Mouse (Mus musculus) liver, embryonic 16.5 days (tissue): ENCODE data around the gene Bmpr1a. TPM values are rescaled to one million over a fixed set of nuclear protein-coding genes. Genes with fewer than 3 reads are reported as not detected.

ENCODE experiments used
- ATAC-seq: fragments of 200-750 bp; cut with Nextera tagmentation; 2 replicates; pipeline ENCODE4 v1.8.0; 2017; ENCODE audit warnings: low read depth, mild to moderate bottlenecking, moderate number of reproducible peaks, moderate library complexity
- H3K27ac ChIP-seq: fragments of 300-500 bp; sonication (generic); 2 replicates; pipeline ENCODE4 v1.5.1; 2014; ENCODE audit warnings: mild to moderate bottlenecking, low read length
- H3K27me3 ChIP-seq: fragments of 300-500 bp; sonication (generic); 2 replicates; pipeline ENCODE4 v1.6.1; 2014; ENCODE audit warnings: low read depth, low read length, mixed read lengths; ENCODE audit not compliant: control insufficient read depth, insufficient read depth
- H3K36me3 ChIP-seq: fragments of 300-500 bp; sonication (generic); 2 replicates; pipeline ENCODE4 v1.6.1; 2014; ENCODE audit warnings: mild to moderate bottlenecking; ENCODE audit not compliant: control insufficient read depth, insufficient read depth
- H3K4me1 ChIP-seq: fragments of 300-500 bp; sonication (generic); 2 replicates; pipeline ENCODE4 v1.6.1; 2014; ENCODE audit warnings: low read depth, low read length, mixed read lengths; ENCODE audit not compliant: control insufficient read depth
- H3K4me2 ChIP-seq: fragments of 300-500 bp; sonication (generic); 2 replicates; pipeline ENCODE4 v1.6.1; 2014; ENCODE audit warnings: low read depth, low read length, mixed read lengths
- H3K4me3 ChIP-seq: fragments of 300-500 bp; sonication (generic); 2 replicates; pipeline ENCODE4 v1.5.1; 2014; ENCODE audit warnings: low read depth, mild to moderate bottlenecking, low read length
- H3K9ac ChIP-seq: fragments of 300-500 bp; sonication (generic); 2 replicates; pipeline ENCODE4 v1.6.1; 2014; ENCODE audit warnings: low read depth, low read length
- H3K9me3 ChIP-seq: fragments of 300-500 bp; sonication (generic); replicated peaks from 2 replicates; pipeline ENCODE4 v1.6.1; 2016; ENCODE audit warnings: low read length; ENCODE audit not compliant: control insufficient read depth
- WGBS: fragments of 180-500 bp; shearing (Covaris S2); extraction: QIAGEN DNeasy Blood & Tissue Kit; methylation state at CpG from one replicate; pipeline ENCODE4 v1.1.7; 2014; ENCODE audit not compliant: insufficient replicate concordance; 5-methylcytosine and 5-hydroxymethylcytosine counted together
- polyA plus RNA-seq: library from polyadenylated mRNA; unstranded; fragments of >200 nt; fragmentation: Nextera tagmentation; extraction: Ambion mirVana; gene quantifications from 2 replicates; pipeline ENCODE4 v1.2.1, GENCODE M21; 2015

Bmpr1a gene
- polyA plus RNA-seq, 1 experiment from 2014 or later: 3.0 TPM

GRCm38 (mm10) chr14:34512602-34513001 is 9.5 kb upstream of the Bmpr1a start:
- H3K9ac ChIP-seq: no peak overlapping the region
- no peak overlapping the region for H3K4me3 ChIP-seq
- H3K9me3 ChIP-seq: no peaks in the 10 kb centered on the region
- no peaks in the 10 kb centered on the region for H3K4me1 ChIP-seq
- no peaks in the 10 kb centered on the region for H3K36me3 ChIP-seq
- H3K27me3 ChIP-seq: no peaks in the 10 kb centered on the region
- WGBS: 56% methylated on average over 4 of the region's 4 CpGs
- H3K4me2 ChIP-seq: no peak overlapping the region
- H3K27ac ChIP-seq: no peak overlapping the region
- no peak for ATAC-seq

- no peak overlapping the region for H3K27ac ChIP-seq
- H3K4me1 ChIP-seq: no peaks in the 10 kb centered on the region
- WGBS: 24% methylated on average over 11 of the region's 11 CpGs
- H3K9ac ChIP-seq: no peak overlapping the region
- ATAC-seq: no peak
- H3K27me3 ChIP-seq: no peaks in the 10 kb centered on the region
- no peaks in the 10 kb centered on the region for H3K9me3 ChIP-seq
- no peaks in the 10 kb centered on the region for H3K36me3 ChIP-seq
- no peak overlapping the region for H3K4me3 ChIP-seq
- no peak overlapping the region for H3K4me2 ChIP-seq
Measured at GRCm38 (mm10) chr14:34511901-34512300, 8.8 kb upstream of the Bmpr1a start.

- no peak overlapping the region for H3K4me3 ChIP-seq
- WGBS: 21% methylated on average over 7 of the region's 7 CpGs
- H3K9ac ChIP-seq: no peak overlapping the region
- peaks cover 10% of the 10 kb centered on the region for H3K27me3 ChIP-seq
- no peak overlapping the region for H3K27ac ChIP-seq
- ATAC-seq: no peak
- no peaks in the 10 kb centered on the region for H3K36me3 ChIP-seq
- no peaks in the 10 kb centered on the region for H3K4me1 ChIP-seq
- H3K9me3 ChIP-seq: no peaks in the 10 kb centered on the region
- H3K4me2 ChIP-seq: no peak overlapping the region
Measured at GRCm38 (mm10) chr14:34508842-34509439, 5.8 kb upstream of the Bmpr1a start.

- H3K4me1 ChIP-seq: no peaks in the 10 kb centered on the region
- 31% methylated on average over 4 of the region's 4 CpGs for WGBS
- no peaks in the 10 kb centered on the region for H3K36me3 ChIP-seq
- peaks cover 15% of the 10 kb centered on the region for H3K27me3 ChIP-seq
- H3K9ac ChIP-seq: no peak overlapping the region
- ATAC-seq: peak; percentile 41; the same call in 1 of the 2 replicates
- H3K27ac ChIP-seq: no peak overlapping the region
- H3K4me3 ChIP-seq: no peak overlapping the region
- no peak overlapping the region for H3K4me2 ChIP-seq
- H3K9me3 ChIP-seq: no peaks in the 10 kb centered on the region
Measured at GRCm38 (mm10) chr14:34508187-34508840, 5.2 kb upstream of the Bmpr1a start.

- 20% methylated on average over 7 of the region's 7 CpGs for WGBS
- Histone ChIP-seq H3K27ac (no peak overlapping the region), H3K36me3 (no peaks in the 10 kb centered on the region), H3K4me2 (no peak overlapping the region), H3K4me3 (no peak overlapping the region), H3K9ac (no peak overlapping the region), H3K4me1 (no peaks in the 10 kb centered on the region), H3K27me3 (peaks cover 42% of the 10 kb centered on the region), H3K9me3 (no peaks in the 10 kb centered on the region)
- ATAC-seq: no peak
Measured at GRCm38 (mm10) chr14:34505309-34505708, 2.2 kb upstream of the Bmpr1a start.

GRCm38 (mm10) chr14:34504377-34504776 is 1.2 kb upstream of the Bmpr1a start:
- Histone ChIP-seq H3K27me3 (peaks cover 44% of the 10 kb centered on the region), H3K36me3 (no peaks in the 10 kb centered on the region), H3K27ac (no peak overlapping the region), H3K9ac (no peak overlapping the region), H3K4me1 (no peaks in the 10 kb centered on the region), H3K4me3 (no peak overlapping the region), H3K4me2 (no peak overlapping the region), H3K9me3 (no peaks in the 10 kb centered on the region)
- ATAC-seq: no peak
- 61% methylated on average over 5 of the region's 5 CpGs for WGBS

GRCm38 (mm10) chr14:34503759-34504158 is 618 bp upstream of the Bmpr1a start:
- WGBS: 54% methylated on average over 6 of the region's 6 CpGs
- H3K9me3 ChIP-seq: no peaks in the 10 kb centered on the region
- no peak for ATAC-seq
- no peak overlapping the region for H3K4me3 ChIP-seq
- H3K4me1 ChIP-seq: no peaks in the 10 kb centered on the region
- no peak overlapping the region for H3K27ac ChIP-seq
- no peaks in the 10 kb centered on the region for H3K36me3 ChIP-seq
- peaks cover 44% of the 10 kb centered on the region for H3K27me3 ChIP-seq
- H3K4me2 ChIP-seq: no peak overlapping the region
- H3K9ac ChIP-seq: no peak overlapping the region

- ATAC-seq: peak; percentile 90
- Histone ChIP-seq H3K4me2 (peak overlapping the region; percentile 75), H3K36me3 (no peaks in the 10 kb centered on the region), H3K4me1 (no peaks in the 10 kb centered on the region), H3K4me3 (peak overlapping the region; percentile 67), H3K9me3 (no peaks in the 10 kb centered on the region), H3K9ac (peak overlapping the region; percentile 67), H3K27ac (peak overlapping the region; percentile 80), H3K27me3 (peaks cover 44% of the 10 kb centered on the region)
- under 1% methylated on average over 85 of the region's 115 CpGs for WGBS
Measured at GRCm38 (mm10) chr14:34502475-34503324, 441 bp downstream of the Bmpr1a start.
